Mouse (Mus musculus) neural tube, embryonic 13.5 days (tissue): ENCODE data around the gene Gm10799. TPM values are rescaled to one million over a fixed set of nuclear protein-coding genes. Genes with fewer than 3 reads are reported as not detected.
"Not testable (repeated sequence)": the region's sequence is repeated elsewhere in the genome, so short reads cannot be mapped to it uniquely, and the experiment has no call there.

Source experiments
- ATAC-seq: fragments of 200-750 bp; cut with Nextera tagmentation; 2 replicates; pipeline ENCODE4 v1.8.0; 2017; ENCODE audit warnings: low read depth, mild to moderate bottlenecking, moderate TSS enrichment, moderate library complexity
- H3K27ac ChIP-seq: fragments of 300-500 bp; sonication (generic); replicated peaks from 2 replicates; pipeline ENCODE4 v1.5.1; 2015; ENCODE audit warnings: moderate library complexity, mild to moderate bottlenecking, inconsistent platforms
- H3K27me3 ChIP-seq: fragments of 300-500 bp; sonication (generic); 2 replicates; pipeline ENCODE4 v1.6.1; 2015; ENCODE audit warnings: mild to moderate bottlenecking, inconsistent platforms
- H3K36me3 ChIP-seq: fragments of 300-500 bp; sonication (generic); 2 replicates; pipeline ENCODE4 v1.6.1; 2015; ENCODE audit warnings: mild to moderate bottlenecking, inconsistent platforms
- H3K4me1 ChIP-seq: fragments of 300-500 bp; sonication (generic); replicated peaks from 2 replicates; pipeline ENCODE4 v1.6.1; 2015; ENCODE audit warnings: inconsistent platforms
- H3K4me2 ChIP-seq: fragments of 300-500 bp; sonication (generic); 2 replicates; pipeline ENCODE4 v1.6.1; 2015; ENCODE audit warnings: inconsistent platforms, mild to moderate bottlenecking, moderate library complexity
- H3K4me3 ChIP-seq: fragments of 300-500 bp; sonication (generic); 2 replicates; pipeline ENCODE4 v1.5.1; 2015; ENCODE audit warnings: mild to moderate bottlenecking, inconsistent platforms
- H3K9ac ChIP-seq: fragments of 300-500 bp; sonication (generic); 2 replicates; pipeline ENCODE4 v1.6.1; 2015; ENCODE audit warnings: moderate library complexity, mild to moderate bottlenecking, inconsistent platforms
- H3K9me3 ChIP-seq: fragments of 300-500 bp; sonication (generic); 2 replicates; pipeline ENCODE4 v1.6.1; 2016; ENCODE audit warnings: inconsistent platforms
- WGBS: fragments of 180-500 bp; shearing (Covaris S2); methylation state at CpG from one replicate; pipeline ENCODE4 v1.1.7; 2015; 5-methylcytosine and 5-hydroxymethylcytosine counted together
- polyA plus RNA-seq: library from polyadenylated mRNA; unstranded; fragments of >200 nt; fragmentation: Nextera tagmentation; extraction: Ambion mirVana; gene quantifications from 2 replicates; pipeline ENCODE4 v1.2.1, GENCODE M21; 2015

The Gm10799 gene
- polyA plus RNA-seq, 1 experiment from 2014 or later = not detected

DNA sequence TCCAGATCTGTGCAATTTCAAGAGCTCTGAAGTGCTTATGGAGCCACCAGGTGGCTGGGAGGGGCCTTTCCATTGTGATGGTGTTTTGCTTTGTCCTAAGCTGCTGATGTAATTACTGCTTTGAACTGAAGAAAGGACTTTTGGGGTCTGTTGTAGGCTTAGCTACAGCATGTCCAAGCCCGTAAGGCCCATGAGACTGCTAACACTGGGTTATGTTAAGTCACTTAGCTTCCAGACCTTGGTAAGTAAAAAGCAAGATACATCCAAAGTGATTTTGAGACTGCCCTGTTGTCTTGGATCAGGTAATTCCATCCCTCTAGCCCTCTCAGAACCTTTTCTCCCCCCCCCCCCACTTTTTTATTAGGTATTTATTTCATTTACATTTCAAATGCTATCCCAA lies 28.4 kb upstream of the Gm10799 start:
- not testable (repeated sequence) for H3K9me3 ChIP-seq, ATAC-seq, H3K27ac ChIP-seq, H3K27me3 ChIP-seq, H3K36me3 ChIP-seq, H3K9ac ChIP-seq, H3K4me3 ChIP-seq
- peaks cover 10% of the 10 kb centered on the region for H3K4me1 ChIP-seq
- H3K4me2 ChIP-seq = peak overlapping the region; percentile 63; the same call in 1 of the 2 replicates
- WGBS = 78% methylated on average over 1 of the region's 1 CpGs

DNA sequence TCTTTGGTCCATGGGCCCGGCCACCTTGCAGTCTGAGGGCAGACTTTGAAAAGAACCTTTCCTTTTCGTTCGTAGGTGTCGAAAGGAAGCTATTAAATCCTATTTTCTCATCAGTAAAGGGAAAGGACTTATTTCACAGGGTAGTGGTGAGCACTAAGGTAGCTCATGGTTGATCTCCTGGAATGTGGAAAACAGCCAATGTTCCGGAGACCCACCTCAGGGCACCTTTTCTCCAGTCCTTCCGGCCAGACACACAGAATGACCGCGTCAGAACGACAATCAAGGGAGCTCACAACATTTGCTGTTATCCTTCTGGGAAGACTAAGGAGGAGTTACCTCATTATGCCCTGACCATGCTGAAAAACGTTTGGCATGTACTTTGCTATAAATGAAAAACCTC lies 27.9 kb upstream of the Gm10799 start:
- Histone ChIP-seq H3K4me2 (peak overlapping the region; percentile 63), H3K27me3 (no peaks in the 10 kb centered on the region), H3K4me1 (peaks cover 10% of the 10 kb centered on the region), H3K36me3 (no peaks in the 10 kb centered on the region), H3K27ac (peak overlapping the region; percentile 67), H3K4me3 (peak overlapping the region; percentile 43), H3K9me3 (no peaks in the 10 kb centered on the region), H3K9ac (peak overlapping the region; percentile 67)
- WGBS = 37% methylated on average over 10 of the region's 10 CpGs
- no peak for ATAC-seq

GRCm38 (mm10) chr2:104095741-104096213 lies 27.4 kb upstream of the Gm10799 start, which contains the start of gene Cd59a:
Cd59a (plus strand) TSS chr2:104095801.
- Histone ChIP-seq H3K9me3 (no peaks in the 10 kb centered on the region), H3K9ac (peak within 1 kb of the TSS; percentile 67), H3K27ac (peak within 1 kb of the TSS; percentile 67), H3K27me3 (no peaks in the 10 kb centered on the region), H3K36me3 (no peaks in the 10 kb centered on the region), H3K4me1 (peaks cover 10% of the 10 kb centered on the region), H3K4me2 (peak within 1 kb of the TSS; percentile 63), H3K4me3 (peak within 1 kb of the TSS; percentile 43)
- 3% methylated on average over 15 of the region's 15 CpGs for WGBS
- ATAC-seq = peak; percentile 92

GRCm38 (mm10) chr2:104093305-104093704 lies 25.0 kb upstream of the Gm10799 start:
- no peaks in the 10 kb centered on the region for H3K36me3 ChIP-seq
- no peak for ATAC-seq
- H3K4me2 ChIP-seq = no peak overlapping the region
- H3K9ac ChIP-seq = no peak overlapping the region
- H3K4me3 ChIP-seq = no peak overlapping the region
- 72% methylated on average over 2 of the region's 2 CpGs for WGBS
- H3K4me1 ChIP-seq = peaks cover 10% of the 10 kb centered on the region
- H3K27ac ChIP-seq = no peak overlapping the region
- no peaks in the 10 kb centered on the region for H3K27me3 ChIP-seq
- no peaks in the 10 kb centered on the region for H3K9me3 ChIP-seq

DNA sequence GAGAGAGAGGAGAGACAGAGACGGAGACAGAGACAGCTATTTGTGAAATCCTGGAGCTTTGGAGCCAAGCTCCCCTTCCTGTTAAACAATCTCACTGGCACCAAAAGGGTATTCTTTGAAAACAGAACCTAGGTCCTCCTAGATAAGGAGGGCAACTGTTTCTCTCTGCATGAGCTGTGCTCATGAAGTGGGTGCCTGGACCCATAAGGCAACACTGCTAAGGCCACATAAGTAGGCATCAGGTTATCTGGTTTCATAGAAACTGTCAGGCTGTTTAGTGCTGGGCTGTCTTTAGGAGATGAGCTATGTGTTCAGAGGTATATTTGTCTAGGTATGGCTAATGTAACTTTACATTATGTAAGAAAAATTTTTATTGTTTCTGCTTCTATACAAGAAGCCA lies 19.2 kb upstream of the Gm10799 start:
- not testable (repeated sequence) for H3K36me3 ChIP-seq, H3K9ac ChIP-seq, H3K4me1 ChIP-seq, H3K9me3 ChIP-seq, H3K4me3 ChIP-seq, ATAC-seq, H3K27ac ChIP-seq, H3K4me2 ChIP-seq, H3K27me3 ChIP-seq
- 100% methylated on average over 1 of the region's 1 CpGs for WGBS

GRCm38 (mm10) chr2:104084027-104084426 lies 15.7 kb upstream of the Gm10799 start:
- ATAC-seq, H3K4me3 ChIP-seq, H3K9me3 ChIP-seq, H3K27me3 ChIP-seq, H3K27ac ChIP-seq, H3K4me1 ChIP-seq, H3K9ac ChIP-seq, H3K4me2 ChIP-seq, H3K36me3 ChIP-seq: not testable (repeated sequence)

- no peaks in the 10 kb centered on the region for H3K27me3 ChIP-seq
- H3K9me3 ChIP-seq = no peaks in the 10 kb centered on the region
- no peak for ATAC-seq
Measured at GRCm38 (mm10) chr2:104082474-104082873, 14.1 kb upstream of the Gm10799 start.

GRCm38 (mm10) chr2:104081436-104082050 lies 13.2 kb upstream of the Gm10799 start:
- not testable (repeated sequence) for H3K27me3 ChIP-seq, H3K4me1 ChIP-seq, H3K4me2 ChIP-seq, H3K4me3 ChIP-seq, H3K9me3 ChIP-seq, ATAC-seq, H3K9ac ChIP-seq, H3K36me3 ChIP-seq, H3K27ac ChIP-seq
- WGBS = no CpG with 5 or more reads among the region's 1 CpGs

More at GRCm38 (mm10) chr2:104082474-104082873, 14.1 kb upstream of the Gm10799 start:
- Histone ChIP-seq H3K36me3 (no peaks in the 10 kb centered on the region), H3K9ac (no peak overlapping the region), H3K4me3 (no peak overlapping the region), H3K4me1 (no peaks in the 10 kb centered on the region), H3K27ac (no peak overlapping the region), H3K4me2 (no peak overlapping the region)

DNA sequence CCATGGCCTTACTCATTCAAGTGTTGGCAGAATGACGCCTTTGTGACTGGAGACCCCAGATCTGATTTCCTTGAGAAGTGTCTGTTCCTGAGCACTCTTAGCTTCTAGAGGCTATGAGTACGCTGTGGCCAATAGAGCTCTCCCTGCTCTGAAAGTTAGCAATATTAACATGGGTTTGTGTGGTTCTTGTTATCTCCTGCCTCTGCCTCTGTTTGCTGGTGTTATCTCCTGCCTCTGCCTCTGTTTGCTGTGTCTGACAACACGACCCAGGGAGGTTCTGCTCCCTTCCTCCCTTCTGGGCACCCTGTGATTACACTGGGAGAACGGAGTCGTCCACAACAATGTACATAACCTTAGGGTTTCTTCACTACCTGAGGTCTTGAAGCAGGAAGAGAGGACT lies 9.9 kb upstream of the Gm10799 start:
- H3K9me3 ChIP-seq, H3K27me3 ChIP-seq, H3K36me3 ChIP-seq, H3K9ac ChIP-seq, ATAC-seq, H3K27ac ChIP-seq, H3K4me2 ChIP-seq, H3K4me3 ChIP-seq, H3K4me1 ChIP-seq: not testable (repeated sequence)
- WGBS = 76% methylated on average over 5 of the region's 5 CpGs

DNA sequence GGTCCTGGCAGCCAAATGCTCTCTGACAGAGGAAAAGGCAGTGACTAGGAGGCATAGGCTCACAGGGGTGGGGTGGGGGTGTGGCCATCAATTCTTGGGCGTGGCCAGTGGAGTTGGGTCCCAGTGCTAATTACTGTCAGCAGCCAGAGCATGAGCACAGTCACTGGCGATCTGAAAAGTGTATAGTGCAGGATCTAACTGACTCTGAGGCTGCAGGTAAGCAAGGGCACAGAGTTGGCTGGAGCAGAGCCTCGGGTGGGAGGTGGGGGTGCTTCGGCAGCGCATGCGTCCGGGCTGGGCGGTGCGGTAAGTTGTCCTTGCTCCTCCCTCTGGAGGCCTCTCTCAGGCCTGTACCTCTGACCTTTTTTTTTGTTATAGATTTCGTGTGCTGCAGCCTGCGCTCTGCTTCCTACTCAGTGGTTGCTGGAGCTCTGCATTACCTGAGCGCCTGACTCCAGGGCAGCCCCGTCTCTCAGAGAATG lies 1.4 kb upstream of the Gm10799 start, which contains the start of gene Cd59b:
Gene Cd59b, plus strand, starts transcription at position 146 of the 482 bp plus-strand sequence.
- 0 out of 2 replicates have a peak, but pooled peaks cover 4% of the 10 kb centered on the region for H3K9me3 ChIP-seq
- peaks cover 8% of the 10 kb centered on the region for H3K4me1 ChIP-seq
- peak within 1 kb of the TSS; percentile 63 for H3K9ac ChIP-seq
- H3K27me3 ChIP-seq = no peaks in the 10 kb centered on the region
- ATAC-seq = peak; percentile 82
- 5% methylated on average over 13 of the region's 13 CpGs for WGBS
- H3K4me3 ChIP-seq = peak within 1 kb of the TSS; percentile 37
- no peaks in the 10 kb centered on the region for H3K36me3 ChIP-seq
- peak within 1 kb of the TSS; percentile 60 for H3K4me2 ChIP-seq
- H3K27ac ChIP-seq = no peak within 1 kb of the TSS

- H3K4me1 ChIP-seq, H3K4me3 ChIP-seq, H3K4me2 ChIP-seq, H3K27me3 ChIP-seq, H3K9me3 ChIP-seq, H3K27ac ChIP-seq, ATAC-seq, H3K9ac ChIP-seq: not testable (repeated sequence)
- H3K36me3 ChIP-seq = peaks cover 21% of the 10 kb centered on the region
- WGBS = 85% methylated on average over 6 of the region's 6 CpGs
Measured at GRCm38 (mm10) chr2:104065526-104065925, 2.8 kb downstream of the Gm10799 start, which contains the start of gene Gm10912. Gm10912 (plus strand) TSS chr2:104065826.

- 93% methylated on average over 2 of the region's 2 CpGs for WGBS
Measured at GRCm38 (mm10) chr2:104064152-104064551, 4.2 kb downstream of the Gm10799 start.

GRCm38 (mm10) chr2:104062665-104063064 lies 5.7 kb downstream of the Gm10799 start:
- Histone ChIP-seq H3K9me3 (no peaks in the 10 kb centered on the region), H3K4me3 (no peak overlapping the region), H3K9ac (no peak overlapping the region), H3K36me3 (peaks cover 38% of the 10 kb centered on the region), H3K4me2 (no peak overlapping the region), H3K27ac (no peak overlapping the region), H3K4me1 (no peaks in the 10 kb centered on the region), H3K27me3 (no peaks in the 10 kb centered on the region)
- no peak for ATAC-seq

More at GRCm38 (mm10) chr2:104064152-104064551, 4.2 kb downstream of the Gm10799 start:
- H3K36me3 ChIP-seq = peaks cover 30% of the 10 kb centered on the region
- no peak for ATAC-seq
- H3K9ac ChIP-seq = no peak overlapping the region
- no peak overlapping the region for H3K4me2 ChIP-seq
- H3K9me3 ChIP-seq = no peaks in the 10 kb centered on the region
- no peak overlapping the region for H3K4me3 ChIP-seq
- no peaks in the 10 kb centered on the region for H3K27me3 ChIP-seq
- no peak overlapping the region for H3K27ac ChIP-seq
- H3K4me1 ChIP-seq = no peaks in the 10 kb centered on the region
